Mouse (Mus musculus): ENCODE results near the gene Gatd1.
A peak's percentile ranks its signal among the peaks of the same experiment; 100 is the strongest.
"Not testable (repeated sequence)": the region's sequence is repeated elsewhere in the genome, so short reads cannot be mapped to it uniquely, and the experiment has no call there.

Gene Gatd1

GRCm38 (mm10) chr7:141413809-141414584 lies at the start of gene Gatd1:
TSS of gene Gatd1 (minus strand) at chr7:141414136.
- peak; percentile 100 for DNase-seq (ENCODE audit: low read depth, low spot score)

GRCm38 (mm10) chr7:141462333-141462821 lies 48.4 kb upstream of the Gatd1 start:
- DNase-seq (ENCODE audit: low read depth, low spot score): no peak

GRCm38 (mm10) chr7:141461521-141462332 lies 47.8 kb upstream of the Gatd1 start:
- no peak for DNase-seq (ENCODE audit: low read depth, low spot score)

- no peak for DNase-seq (ENCODE audit: low read depth, low spot score)
Measured at GRCm38 (mm10) chr7:141460391-141461113, 46.6 kb upstream of the Gatd1 start, which contains the start of gene Cracr2b. TSS of gene Cracr2b (plus strand) at chr7:141461094.

- no peak for DNase-seq (ENCODE audit: low read depth, low spot score)
Measured at GRCm38 (mm10) chr7:141460001-141460390, 46.1 kb upstream of the Gatd1 start.

- no peak for DNase-seq (ENCODE audit: low read depth, low spot score)
Measured at GRCm38 (mm10) chr7:141459301-141459711, 45.4 kb upstream of the Gatd1 start.

GRCm38 (mm10) chr7:141458661-141459060 lies 44.7 kb upstream of the Gatd1 start:
- no peak for DNase-seq (ENCODE audit: low read depth, low spot score)

GRCm38 (mm10) chr7:141457986-141458660 lies 44.2 kb upstream of the Gatd1 start:
- DNase-seq (ENCODE audit: low read depth, low spot score): no peak

GRCm38 (mm10) chr7:141457236-141457635 lies 43.3 kb upstream of the Gatd1 start:
- DNase-seq (ENCODE audit: low read depth, low spot score): no peak

GRCm38 (mm10) chr7:141456739-141457138 lies 42.8 kb upstream of the Gatd1 start:
- DNase-seq (ENCODE audit: low read depth, low spot score): no peak

- no peak for DNase-seq (ENCODE audit: low read depth, low spot score)
Measured at GRCm38 (mm10) chr7:141455610-141456314, 41.8 kb upstream of the Gatd1 start.

- DNase-seq (ENCODE audit: low read depth, low spot score): peak; percentile 76
Measured at GRCm38 (mm10) chr7:141454967-141455551, 41.1 kb upstream of the Gatd1 start, which contains the start of gene Pnpla2. TSS of gene Pnpla2 (plus strand) at chr7:141455198.

- DNase-seq (ENCODE audit: low read depth, low spot score): no peak
Measured at GRCm38 (mm10) chr7:141453636-141454035, 39.7 kb upstream of the Gatd1 start.

GRCm38 (mm10) chr7:141451928-141452327 lies 38.0 kb upstream of the Gatd1 start:
- no peak for DNase-seq (ENCODE audit: low read depth, low spot score)

- DNase-seq (ENCODE audit: low read depth, low spot score): peak; percentile 84
Measured at GRCm38 (mm10) chr7:141447110-141447991, 33.4 kb upstream of the Gatd1 start, which contains the start of gene Rplp2. TSS of gene Rplp2 (plus strand) at chr7:141447370.

- DNase-seq (ENCODE audit: low read depth, low spot score): not testable (repeated sequence)
Measured at GRCm38 (mm10) chr7:141446374-141446773, 32.4 kb upstream of the Gatd1 start.

- no peak for DNase-seq (ENCODE audit: low read depth, low spot score)
Measured at GRCm38 (mm10) chr7:141443828-141444237, 29.9 kb upstream of the Gatd1 start, which contains the start of gene Pidd1. TSS of gene Pidd1 (minus strand) at chr7:141444025.

GRCm38 (mm10) chr7:141443081-141443821 lies 29.3 kb upstream of the Gatd1 start:
- no peak for DNase-seq (ENCODE audit: low read depth, low spot score)
